Mouse (Mus musculus) lung, postnatal 0 days (tissue): ENCODE data around the gene Dyx1c1.

ENCODE experiments used
- CTCF ChIP-seq: IDR thresholded peaks from 2 replicates; pipeline ENCODE4 v1.5.1; 2016; ENCODE audit warnings: antibody characterized with exemption, mild to moderate bottlenecking
- EP300 ChIP-seq: IDR thresholded peaks from 2 replicates; pipeline ENCODE4 v1.6.1; 2016; ENCODE audit warnings: antibody characterized with exemption, mild to moderate bottlenecking, control low read depth

GRCm38 (mm10) chr9:72988706-72989105, 30.1 kb downstream of the Dyx1c1 start:
- TF ChIP-seq EP300 (no peak), CTCF (no peak)
